Mouse (Mus musculus): ENCODE data around the gene Nhsl1. TPM values are rescaled to one million over a fixed set of nuclear protein-coding genes. Genes with fewer than 3 reads are reported as not detected.

The Nhsl1 gene
- 8.5 and 8.8 TPM in 2 replicates for polyA plus RNA-seq (2015; fragmentation: Nextera tagmentation; extraction: Ambion mirVana)

GRCm38 (mm10) chr10:18318916-18319481 is at the start of gene Nhsl1:
Gene Nhsl1 (plus strand): TSS chr10:18318985.
- H3K27ac ChIP-seq, result peak within 1 kb of the TSS; percentile 70
- H3K27me3 ChIP-seq (ENCODE audit: insufficient read depth, low read length), result no peaks in the 10 kb centered on the region
- peak within 1 kb of the TSS; percentile 90 for H3K4me2 ChIP-seq (ENCODE audit: low read length)
- under 1% methylated on average over 63 of the region's 63 CpGs for WGBS
- ATAC-seq (replicated peaks; ENCODE audit: low FRiP score, low read depth) (peak; percentile 72), DNase-seq (ENCODE audit: low spot score) (peak; percentile 68)
- H3K9ac ChIP-seq (ENCODE audit: low read depth, low read length), result peak within 1 kb of the TSS; percentile 85
- peaks cover 15% of the 10 kb centered on the region for H3K4me1 ChIP-seq (replicated peaks; ENCODE audit: insufficient read depth, low read length)
- H3K9me3 ChIP-seq (replicated peaks; ENCODE audit: low read length), result no peaks in the 10 kb centered on the region
- H3K36me3 ChIP-seq (ENCODE audit: insufficient read depth, low read length), result no peaks in the 10 kb centered on the region
- H3K4me3 ChIP-seq (replicated peaks; ENCODE audit: low read depth, low read length), result peak within 1 kb of the TSS; percentile 80
- TF ChIP-seq CTCF (IDR thresholded peaks at IDR 0.05; ENCODE audit: low read depth), result peak; percentile 74

- WGBS, result 82% methylated on average over 4 of the region's 4 CpGs
- Histone ChIP-seq H3K27me3 (ENCODE audit: insufficient read depth, low read length) (no peaks in the 10 kb centered on the region), H3K4me2 (ENCODE audit: low read length) (no peak overlapping the region), H3K4me3 (replicated peaks; ENCODE audit: low read depth, low read length) (no peak overlapping the region), H3K9me3 (replicated peaks; ENCODE audit: low read length) (no peaks in the 10 kb centered on the region), H3K27ac (no peak overlapping the region), H3K9ac (ENCODE audit: low read depth, low read length) (no peak overlapping the region), H3K36me3 (ENCODE audit: insufficient read depth, low read length) (no peaks in the 10 kb centered on the region), H3K4me1 (replicated peaks; ENCODE audit: insufficient read depth, low read length) (no peaks in the 10 kb centered on the region)
- ATAC-seq (replicated peaks; ENCODE audit: low FRiP score, low read depth) (no peak), DNase-seq (ENCODE audit: low spot score) (no peak)
- TF ChIP-seq CTCF (IDR thresholded peaks at IDR 0.05; ENCODE audit: low read depth), result no peak
Measured at GRCm38 (mm10) chr10:18276090-18276734, 42.6 kb upstream of the Nhsl1 start.

GRCm38 (mm10) chr10:18283991-18284390 is 34.8 kb upstream of the Nhsl1 start:
- TF ChIP-seq CTCF (IDR thresholded peaks at IDR 0.05; ENCODE audit: low read depth), result no peak
- Histone ChIP-seq H3K4me1 (replicated peaks; ENCODE audit: insufficient read depth, low read length) (no peaks in the 10 kb centered on the region), H3K4me3 (replicated peaks; ENCODE audit: low read depth, low read length) (no peak overlapping the region), H3K27ac (no peak overlapping the region), H3K9me3 (replicated peaks; ENCODE audit: low read length) (no peaks in the 10 kb centered on the region), H3K4me2 (ENCODE audit: low read length) (no peak overlapping the region), H3K27me3 (ENCODE audit: insufficient read depth, low read length) (no peaks in the 10 kb centered on the region), H3K9ac (ENCODE audit: low read depth, low read length) (no peak overlapping the region), H3K36me3 (ENCODE audit: insufficient read depth, low read length) (no peaks in the 10 kb centered on the region)
- ATAC-seq (replicated peaks; ENCODE audit: low FRiP score, low read depth) (no peak), DNase-seq (ENCODE audit: low spot score) (peak; percentile 39)
- 77% methylated on average over 5 of the region's 5 CpGs for WGBS

- whole genome bisulfite sequencing, result 14% methylated on average over 1 of the region's 1 CpGs
- no peak overlapping the region for H3K4me2 ChIP-seq (ENCODE audit: low read length)
- H3K27ac ChIP-seq, result peak overlapping the region; percentile 36; the same call in 1 of the 2 replicates
- no peaks in the 10 kb centered on the region for H3K9me3 ChIP-seq (replicated peaks; ENCODE audit: low read length)
- no peak overlapping the region for H3K9ac ChIP-seq (ENCODE audit: low read depth, low read length)
- no peaks in the 10 kb centered on the region for H3K4me1 ChIP-seq (replicated peaks; ENCODE audit: insufficient read depth, low read length)
- TF ChIP-seq CTCF (IDR thresholded peaks at IDR 0.05; ENCODE audit: low read depth), result no peak
- no peaks in the 10 kb centered on the region for H3K27me3 ChIP-seq (ENCODE audit: insufficient read depth, low read length)
- no peak overlapping the region for H3K4me3 ChIP-seq (replicated peaks; ENCODE audit: low read depth, low read length)
- peak; percentile 82 for DNase-seq (ENCODE audit: low spot score)
- H3K36me3 ChIP-seq (ENCODE audit: insufficient read depth, low read length), result no peaks in the 10 kb centered on the region
- ATAC-seq (replicated peaks; ENCODE audit: low FRiP score, low read depth), result no peak
Measured at GRCm38 (mm10) chr10:18289512-18289911, 29.3 kb upstream of the Nhsl1 start.

GRCm38 (mm10) chr10:18305106-18305505 is 13.7 kb upstream of the Nhsl1 start:
- no peak overlapping the region for H3K4me2 ChIP-seq (ENCODE audit: low read length)
- TF ChIP-seq CTCF (IDR thresholded peaks at IDR 0.05; ENCODE audit: low read depth), result no peak
- ATAC-seq (replicated peaks; ENCODE audit: low FRiP score, low read depth) (no peak), DNase-seq (ENCODE audit: low spot score) (no peak)
- H3K4me3 ChIP-seq (replicated peaks; ENCODE audit: low read depth, low read length), result no peak overlapping the region
- H3K4me1 ChIP-seq (replicated peaks; ENCODE audit: insufficient read depth, low read length), result no peaks in the 10 kb centered on the region
- no peak overlapping the region for H3K9ac ChIP-seq (ENCODE audit: low read depth, low read length)
- H3K27ac ChIP-seq, result no peak overlapping the region
- no peaks in the 10 kb centered on the region for H3K9me3 ChIP-seq (replicated peaks; ENCODE audit: low read length)
- no peaks in the 10 kb centered on the region for H3K36me3 ChIP-seq (ENCODE audit: insufficient read depth, low read length)
- H3K27me3 ChIP-seq (ENCODE audit: insufficient read depth, low read length), result no peaks in the 10 kb centered on the region
- 73% methylated on average over 5 of the region's 5 CpGs for WGBS

GRCm38 (mm10) chr10:18315071-18315470 is 3.7 kb upstream of the Nhsl1 start:
- Histone ChIP-seq H3K27ac (no peak overlapping the region), H3K4me1 (replicated peaks; ENCODE audit: insufficient read depth, low read length) (peaks cover 8% of the 10 kb centered on the region), H3K9ac (ENCODE audit: low read depth, low read length) (no peak overlapping the region), H3K4me2 (ENCODE audit: low read length) (no peak overlapping the region), H3K36me3 (ENCODE audit: insufficient read depth, low read length) (no peaks in the 10 kb centered on the region), H3K27me3 (ENCODE audit: insufficient read depth, low read length) (no peaks in the 10 kb centered on the region), H3K9me3 (replicated peaks; ENCODE audit: low read length) (no peaks in the 10 kb centered on the region), H3K4me3 (replicated peaks; ENCODE audit: low read depth, low read length) (no peak overlapping the region)
- no peak for TF ChIP-seq CTCF (IDR thresholded peaks at IDR 0.05; ENCODE audit: low read depth)
- WGBS, result 90% methylated on average over 1 of the region's 1 CpGs
- DNase-seq (ENCODE audit: low spot score) (no peak), ATAC-seq (replicated peaks; ENCODE audit: low FRiP score, low read depth) (no peak)
